In genomic region chr9:113763123-113763522, GRCm38 (mm10) we compare ENCODE assay signal across 21 mouse cellular contexts. TPM values are rescaled to one million over a fixed set of nuclear protein-coding genes. Genes with fewer than 3 reads are reported as not detected.
A peak's percentile ranks its signal among the peaks of the same experiment; 100 is the strongest.
DNase-seq lines count a peak whose midpoint lies in the region; ATAC-seq and TF ChIP-seq lines count a peak whose summit lies in the region.
"Had no signal": no experiment of that assay in that cellular context is flagged by ENCODE, and none has a peak within 500 bp of the region (broad histone marks: within the 10 kb centered on the region; RNA-seq: fewer than 3 reads in every experiment).

No protein-coding gene starts in this region.

- no peak for TF ChIP-seq CTCF in intestine, postnatal 0 days (IDR thresholded peaks at IDR 0.05; ENCODE audit: low read depth)

- 50% methylated on average over 4 of the region's 4 CpGs for WGBS in liver, embryonic 16.5 days (ENCODE audit: insufficient replicate concordance)
- 65% methylated on average over 4 of the region's 4 CpGs for WGBS in intestine, embryonic 15.5 days
- 50% methylated on average over 4 of the region's 4 CpGs for WGBS in intestine, embryonic 16.5 days
- WGBS in intestine, postnatal 0 days: 64% methylated on average over 4 of the region's 4 CpGs

- H3K9ac ChIP-seq in liver, embryonic 16.5 days (ENCODE audit: low read depth, low read length): no peak overlapping the region
- H3K9ac ChIP-seq in intestine, embryonic 15.5 days: no peak overlapping the region
- no peak overlapping the region for H3K9ac ChIP-seq in intestine, embryonic 16.5 days (ENCODE audit: low read depth, low read length)
- no peak overlapping the region for H3K9ac ChIP-seq in intestine, postnatal 0 days (ENCODE audit: low read depth, low read length)

- peaks cover 6% of the 10 kb centered on the region for H3K36me3 ChIP-seq in liver, embryonic 16.5 days (ENCODE audit: control insufficient read depth, insufficient read depth)
- H3K36me3 ChIP-seq in intestine, embryonic 15.5 days: no peaks in the 10 kb centered on the region
- H3K36me3 ChIP-seq in intestine, embryonic 16.5 days (ENCODE audit: control insufficient read depth, insufficient read depth, low read length): peaks cover 8% of the 10 kb centered on the region; the same call in 1 of the 2 replicates
- H3K36me3 ChIP-seq in intestine, postnatal 0 days (ENCODE audit: control insufficient read depth, insufficient read depth): peaks cover 12% of the 10 kb centered on the region; the same call in 1 of the 2 replicates

- H3K27me3 ChIP-seq in liver, embryonic 16.5 days (ENCODE audit: control insufficient read depth, insufficient read depth, low read depth, low read length): no peaks in the 10 kb centered on the region
- H3K27me3 ChIP-seq in intestine, embryonic 15.5 days (replicated peaks): no peaks in the 10 kb centered on the region
- no peaks in the 10 kb centered on the region for H3K27me3 ChIP-seq in intestine, embryonic 16.5 days (replicated peaks; ENCODE audit: control insufficient read depth, insufficient read depth, low read length)
- H3K27me3 ChIP-seq in intestine, postnatal 0 days (replicated peaks; ENCODE audit: control insufficient read depth, insufficient read depth, low read length): no peaks in the 10 kb centered on the region
- H3K27me3 ChIP-seq: CH12.LX, Patski had no signal

- ATAC-seq in liver, embryonic 16.5 days (ENCODE audit: low read depth): 0 out of 2 replicates have a peak, but pooled peaks have one; percentile 27
- ATAC-seq in intestine, embryonic 15.5 days: peak; percentile 69; the same call in 1 of the 2 replicates
- ATAC-seq in intestine, embryonic 16.5 days: peak; percentile 69
- peak; percentile 47; the same call in 1 of the 2 replicates for ATAC-seq in intestine, postnatal 0 days
- ATAC-seq: activated CD4-positive, CD25-positive, alpha-beta regulatory T cell, adult 4 months; CD4-positive, CD25-positive, alpha-beta regulatory T cell, adult 4 months had no signal

- H3K27ac ChIP-seq in liver, embryonic 16.5 days (ENCODE audit: low read length): no peak overlapping the region
- no peak overlapping the region for H3K27ac ChIP-seq in intestine, embryonic 15.5 days
- no peak overlapping the region for H3K27ac ChIP-seq in intestine, embryonic 16.5 days (ENCODE audit: low read length)
- H3K27ac ChIP-seq in intestine, postnatal 0 days (ENCODE audit: low read depth, low read length): no peak overlapping the region

- H3K4me2 ChIP-seq in liver, embryonic 16.5 days (ENCODE audit: low read depth, low read length): no peak overlapping the region
- H3K4me2 ChIP-seq in intestine, embryonic 15.5 days (replicated peaks): no peak overlapping the region
- H3K4me2 ChIP-seq in intestine, embryonic 16.5 days (ENCODE audit: low read depth, low read length): no peak overlapping the region
- H3K4me2 ChIP-seq in intestine, postnatal 0 days (replicated peaks; ENCODE audit: low read depth): no peak overlapping the region

- H3K9me3 ChIP-seq in liver, embryonic 16.5 days (replicated peaks; ENCODE audit: control insufficient read depth, low read length): peaks cover 5% of the 10 kb centered on the region; the same call in 1 of the 2 replicates
- H3K9me3 ChIP-seq in intestine, embryonic 15.5 days: no peaks in the 10 kb centered on the region
- 0 out of 2 replicates have a peak, but pooled peaks cover 4% of the 10 kb centered on the region for H3K9me3 ChIP-seq in intestine, embryonic 16.5 days (ENCODE audit: control insufficient read depth, low read length)
- no peaks in the 10 kb centered on the region for H3K9me3 ChIP-seq in intestine, postnatal 0 days (ENCODE audit: control insufficient read depth)

- no peak overlapping the region for H3K4me3 ChIP-seq in liver, embryonic 16.5 days (ENCODE audit: low read depth, low read length)
- H3K4me3 ChIP-seq in intestine, embryonic 15.5 days (replicated peaks): no peak overlapping the region
- H3K4me3 ChIP-seq in intestine, embryonic 16.5 days (ENCODE audit: low read length): no peak overlapping the region
- no peak overlapping the region for H3K4me3 ChIP-seq in intestine, postnatal 0 days (ENCODE audit: low read depth, low read length)

- no peaks in the 10 kb centered on the region; the same call in 1 of the 2 replicates for H3K4me1 ChIP-seq in liver, embryonic 16.5 days (ENCODE audit: control insufficient read depth, low read depth, low read length)
- no peaks in the 10 kb centered on the region for H3K4me1 ChIP-seq in intestine, embryonic 15.5 days (replicated peaks)
- H3K4me1 ChIP-seq in intestine, embryonic 16.5 days (ENCODE audit: control insufficient read depth, insufficient read depth, low read length): no peaks in the 10 kb centered on the region
- no peaks in the 10 kb centered on the region for H3K4me1 ChIP-seq in intestine, postnatal 0 days (replicated peaks; ENCODE audit: control insufficient read depth, insufficient read depth, low read length)

- no peak for DNase-seq in liver
- no peak for DNase-seq in testis, postnatal 10 days (ENCODE audit: low spot score)
- DNase-seq in layer of hippocampus, postnatal 36 days: no peak
- DNase-seq in urinary bladder, postnatal 4 days (ENCODE audit: low spot score in 2 of 2): no peak
- DNase-seq: adrenal gland, adult 2 months; adrenal gland, adult 8-10 months; adrenal gland, postnatal 10 days; adrenal gland, postnatal 14 days; adrenal gland, postnatal 25 days; adrenal gland, postnatal 36 days; B cell, adult 2 months; cerebellum, adult 11 months; cerebellum, adult 11-12 months had no signal

RNA-seq across cellular contexts. Expression of gene Clasp2, which starts 21.9 kb away (rescaled TPM):
- 8.7 and 9.3 TPM in 2 replicates for polyA plus RNA-seq in liver, embryonic 16.5 days (2015; fragmentation: Nextera tagmentation; extraction: Ambion mirVana)
- polyA plus RNA-seq in intestine, embryonic 15.5 days (2015; fragmentation: Nextera tagmentation; extraction: Ambion mirVana): 21.4 and 22.5 TPM in 2 replicates
- 13.4 and 15.0 TPM in 2 replicates for polyA plus RNA-seq in intestine, embryonic 16.5 days (2015; fragmentation: Nextera tagmentation; extraction: Ambion mirVana)
- polyA plus RNA-seq in intestine, postnatal 0 days (2015; fragmentation: Nextera tagmentation; extraction: Ambion mirVana): 7.2 and 9.0 TPM in 2 replicates
- total RNA-seq in layer of hippocampus, postnatal 36 days (2021): 100 to 1,000 TPM; 211 to 212 TPM

RNA-seq across cellular contexts. Expression of gene Pdcd6ip, which starts 55.1 kb away (rescaled TPM):
- polyA plus RNA-seq in liver, embryonic 16.5 days (2015; fragmentation: Nextera tagmentation; extraction: Ambion mirVana): 38.9 and 42.5 TPM in 2 replicates
- polyA plus RNA-seq in intestine, embryonic 15.5 days (2015; fragmentation: Nextera tagmentation; extraction: Ambion mirVana): 99.6 and 104 TPM in 2 replicates
- polyA plus RNA-seq in intestine, embryonic 16.5 days (2015; fragmentation: Nextera tagmentation; extraction: Ambion mirVana): 115 and 127 TPM in 2 replicates
- 100 and 101 TPM in 2 replicates for polyA plus RNA-seq in intestine, postnatal 0 days (2015; fragmentation: Nextera tagmentation; extraction: Ambion mirVana)
- total RNA-seq in layer of hippocampus, postnatal 36 days (2021): 10 to 100 TPM; 65.3 to 68.0 TPM
